Mouse (Mus musculus): ENCODE measurements around the gene Slitrk1. TPM values are rescaled to one million over a fixed set of nuclear protein-coding genes. Genes with fewer than 3 reads are reported as not detected.

Slitrk1 gene
- total RNA-seq (2021), result 0.95 and 1.6 TPM in 2 replicates
- long read RNA-seq, result 0 reads

- peak; percentile 32 for DNase-seq
Measured at GRCm38 (mm10) chr14:108913714-108914263, at the start of gene Slitrk1. Gene Slitrk1 (minus strand): TSS chr14:108914158.

- no peak for DNase-seq
Measured at GRCm38 (mm10) chr14:108935777-108936176, 21.8 kb upstream of the Slitrk1 start.

GRCm38 (mm10) chr14:108914336-108914735 lies 378 bp upstream of the Slitrk1 start:
- no peak for DNase-seq

GRCm38 (mm10) chr14:108912876-108913490 lies 975 bp downstream of the Slitrk1 start:
- DNase-seq, result no peak

GRCm38 (mm10) chr14:108912021-108912875 lies 1.7 kb downstream of the Slitrk1 start:
- DNase-seq, result no peak

- no peak for DNase-seq
Measured at GRCm38 (mm10) chr14:108911138-108911841, 2.7 kb downstream of the Slitrk1 start.

- DNase-seq, result no peak
Measured at GRCm38 (mm10) chr14:108910449-108911137, 3.4 kb downstream of the Slitrk1 start.

- no peak for DNase-seq
Measured at GRCm38 (mm10) chr14:108909336-108909953, 4.5 kb downstream of the Slitrk1 start.

GRCm38 (mm10) chr14:108898601-108899000 lies 15.4 kb downstream of the Slitrk1 start:
- no peak for DNase-seq

- no peak for DNase-seq
Measured at GRCm38 (mm10) chr14:108895456-108895855, 18.5 kb downstream of the Slitrk1 start.

GRCm38 (mm10) chr14:108867816-108868215 lies 46.1 kb downstream of the Slitrk1 start:
- peak; percentile 43 for DNase-seq

- DNase-seq, result no peak
Measured at GRCm38 (mm10) chr14:108864631-108865030, 49.3 kb downstream of the Slitrk1 start.

GRCm38 (mm10) chr14:108859310-108859709 lies 54.6 kb downstream of the Slitrk1 start:
- DNase-seq, result no peak

All from adrenal gland, postnatal 25 days (tissue).